12 mouse cellular contexts compared by ENCODE assay signal in genomic region chr11:55981656-55982055, GRCm38 (mm10). TPM values are rescaled to one million over a fixed set of nuclear protein-coding genes. Genes with fewer than 3 reads are reported as not detected.
A peak's percentile ranks its signal among the peaks of the same experiment; 100 is the strongest.
DNase-seq lines count a peak whose midpoint lies in the region; ATAC-seq and TF ChIP-seq lines count a peak whose summit lies in the region.
"Had no signal": no experiment of that assay in that cellular context is flagged by ENCODE, and none has a peak within 500 bp of the region (broad histone marks: within the 10 kb centered on the region; RNA-seq: fewer than 3 reads in every experiment).

No protein-coding gene starts in this region.

- H3K4me1 ChIP-seq in lung, postnatal 0 days (ENCODE audit: insufficient read depth, low read depth, low read length): no peaks in the 10 kb centered on the region

- POLR2A ChIA-PET in Patski (lab: Charles Lee): interaction anchor here (0.6 kb wide), 1 partner anchor 24 kb away, joined by 3 read pairs; no protein-coding TSS in a partner anchor

- H3K4me3 ChIP-seq in gastrocnemius, adult 2 months: no peak overlapping the region
- H3K4me3 ChIP-seq in lung, postnatal 0 days (ENCODE audit: low read depth, low read length): no peak overlapping the region
- H3K4me3 ChIP-seq: myocyte had no signal

- no peaks in the 10 kb centered on the region for H3K36me3 ChIP-seq in lung, postnatal 0 days (ENCODE audit: insufficient read depth, low read length)

- no peak for DNase-seq in gastrocnemius, adult 2 months
- no peak for DNase-seq in gastrocnemius, postnatal 25 days
- peak; percentile 9 for DNase-seq in lung, postnatal 0 days (ENCODE audit: low spot score)
- DNase-seq in lung, postnatal 4 days: no peak
- DNase-seq in Patski (ENCODE audit: low read depth, low spot score): no peak
- DNase-seq in lung, postnatal 10 days: peak; percentile 19
- no peak for DNase-seq in thymus, postnatal 0 days (ENCODE audit: low spot score)
- no peak for DNase-seq in thymus, postnatal 10 days (ENCODE audit: low spot score in 2 of 2)
- DNase-seq: cerebellum, adult 18-20 months had no signal

- CTCF ChIA-PET in Patski (lab: Charles Lee): interaction anchor here (1.0 to 2.5 kb wide), 3 partner anchors 9 to 13 kb away, joined by 3 to 9 read pairs (median 7); no protein-coding TSS in a partner anchor

- no peak for TF ChIP-seq EP300 in lung, postnatal 0 days (IDR thresholded peaks at IDR 0.05)

- H3K27me3 ChIP-seq in lung, postnatal 0 days (replicated peaks; ENCODE audit: insufficient read depth, low read length): no peaks in the 10 kb centered on the region
- H3K27me3 ChIP-seq in Patski: peaks cover 28% of the 10 kb centered on the region

- no peak for ATAC-seq in lung, postnatal 0 days
- no peak for ATAC-seq in Patski

- 43% methylated on average over 1 of the region's 1 CpGs for WGBS in lung, postnatal 0 days

- H3K9ac ChIP-seq in lung, postnatal 0 days (replicated peaks; ENCODE audit: low read depth): no peak overlapping the region

- no peak overlapping the region for H3K4me2 ChIP-seq in lung, postnatal 0 days (replicated peaks; ENCODE audit: low read depth, low read length)

- in situ Hi-C loops in Patski (cut with MboI; ENCODE audit: low pct_unique_long_range_greater_than_20kb): no loop called here

- no peaks in the 10 kb centered on the region for H3K9me3 ChIP-seq in lung, postnatal 0 days (ENCODE audit: low read length)

- peak; percentile 18; the same call in 1 of the 2 replicates for TF ChIP-seq CTCF in gastrocnemius, adult 2 months (IDR thresholded peaks at IDR 0.05)
- peak; percentile 57 for TF ChIP-seq CTCF in lung, postnatal 0 days (IDR thresholded peaks at IDR 0.05)
- TF ChIP-seq CTCF in Patski (IDR thresholded peaks at IDR 0.05): peak; percentile 50

- intact Hi-C loops in gastrocnemius, adult 2 months (cut with DNase I): loop anchor here (5.0 kb wide), 1 partner anchor 464 kb away; no protein-coding TSS in a partner anchor

- H3K27ac ChIP-seq in gastrocnemius, adult 2 months: no peak overlapping the region
- H3K27ac ChIP-seq in lung, postnatal 0 days (ENCODE audit: low read length): no peak overlapping the region

RNA-seq across cellular contexts. Expression of gene Nmur2, which starts 59.2 kb away (rescaled TPM):
- not detected for total RNA-seq in gastrocnemius, adult 2 months (2021)
- not detected for total RNA-seq in gastrocnemius, postnatal 25 days (2021)
- polyA plus RNA-seq in lung, postnatal 0 days (2015; fragmentation: Nextera tagmentation; extraction: Ambion mirVana): not detected in 2 replicates
- not detected for polyA plus RNA-seq in Patski (2021)
- polyA plus RNA-seq in thymus, postnatal 0 days (2015; fragmentation: Nextera tagmentation; extraction: Ambion mirVana): 0.08 and 0.09 TPM in 2 replicates
- total RNA-seq: gastrocnemius, adult 8-10 months had no signal
- polyA plus RNA-seq: limb, embryonic 11.5 days; myocyte had no signal

Comparison
In these comparisons a context has a peak if more than half of its experiments do, and no peak if none do; other contexts are left out.
1. DNase-seq: peak in lung, postnatal 0 days (single experiment) and lung, postnatal 10 days (single experiment); none in gastrocnemius, adult 2 months (single experiment), gastrocnemius, postnatal 25 days (single experiment), lung, postnatal 4 days (0 of 2), Patski (single experiment), thymus, postnatal 0 days (single experiment) and thymus, postnatal 10 days (0 of 2).
2. Peak in every context shown above with its lines, with median percentiles within 50 percentile points of each other: CTCF ChIP-seq.